Mouse (Mus musculus) liver, embryonic 14.5 days (tissue): ENCODE results near the gene Jkamp. TPM values are rescaled to one million over a fixed set of nuclear protein-coding genes. Genes with fewer than 3 reads are reported as not detected.

Experiments
- ATAC-seq: fragments of 200-750 bp; cut with Nextera tagmentation; 2 replicates; pipeline ENCODE4 v1.8.0; 2017; ENCODE audit warnings: moderate number of reproducible peaks, mild to moderate bottlenecking, moderate library complexity; ENCODE audit not compliant: insufficient read depth
- DNase-seq, 3 experiments: peaks; one replicate each; pipeline ENCODE4 v3.0.0-alpha.2; 2012 to 2013; ENCODE audit warnings: low read depth in 3 of 3, low spot score in 3 of 3
- H3K27ac ChIP-seq: fragments of 300-500 bp; sonication (generic); 2 replicates; pipeline ENCODE4 v1.5.1; 2014; ENCODE audit warnings: moderate library complexity, mild to moderate bottlenecking, control low read depth, inconsistent platforms
- H3K27me3 ChIP-seq: fragments of 300-500 bp; sonication (generic); 2 replicates; pipeline ENCODE4 v1.6.1; 2014; ENCODE audit warnings: mild to moderate bottlenecking, low read length, moderate library complexity; ENCODE audit not compliant: control insufficient read depth, insufficient read depth
- H3K36me3 ChIP-seq: fragments of 300-500 bp; sonication (generic); replicated peaks from 2 replicates; pipeline ENCODE4 v1.6.1; 2014; ENCODE audit warnings: low read depth; ENCODE audit not compliant: control insufficient read depth, insufficient read depth
- H3K4me1 ChIP-seq, 2 experiments: fragments of 200-500 bp in 1 of 2; fragments of 300-500 bp in 1 of 2; sonication (generic) in 1 of 2; replicated peaks; 2 replicates each; pipeline ENCODE4 v1.6.1; 2012 to 2014; ENCODE audit warnings: antibody characterized with exemption in 1 of 2, inconsistent platforms in 1 of 2, low read length in 1 of 2; ENCODE audit not compliant: control insufficient read depth in 2 of 2, insufficient read depth in 2 of 2
- H3K4me2 ChIP-seq: fragments of 300-500 bp; sonication (generic); 2 replicates; pipeline ENCODE4 v1.6.1; 2014; ENCODE audit warnings: low read depth, mild to moderate bottlenecking, control low read depth, moderate library complexity
- H3K4me3 ChIP-seq, 2 experiments: fragments of 200-500 bp in 1 of 2; fragments of 300-500 bp in 1 of 2; sonication (generic) in 1 of 2; 2 replicates each; pipeline ENCODE4 v1.5.1; 2012 to 2014; ENCODE audit warnings: low read depth in 2 of 2, low read length in 2 of 2, mild to moderate bottlenecking in 2 of 2, control low read depth in 1 of 2, inconsistent platforms in 1 of 2, moderate library complexity in 1 of 2; ENCODE audit not compliant: insufficient read depth in 1 of 2
- H3K9ac ChIP-seq: fragments of 300-500 bp; sonication (generic); replicated peaks from 2 replicates; pipeline ENCODE4 v1.6.1; 2014; ENCODE audit warnings: mild to moderate bottlenecking, control low read depth, moderate library complexity
- H3K9me3 ChIP-seq: fragments of 300-500 bp; sonication (generic); 2 replicates; pipeline ENCODE4 v1.6.1; 2016; ENCODE audit warnings: low read length, mixed read lengths; ENCODE audit not compliant: control insufficient read depth
- CTCF ChIP-seq: IDR thresholded peaks from 2 replicates; pipeline ENCODE4 v1.5.1; 2016; ENCODE audit warnings: antibody characterized with exemption, low read depth, control low read depth
- EP300 ChIP-seq: IDR thresholded peaks from 2 replicates; pipeline ENCODE4 v1.6.1; 2016; ENCODE audit warnings: antibody characterized with exemption, low read depth
- WGBS: fragments of 180-500 bp; shearing (Covaris S2); extraction: QIAGEN DNeasy Blood & Tissue Kit; methylation state at CpG from one replicate; pipeline ENCODE4 v1.1.7; 2014; ENCODE audit not compliant: insufficient replicate concordance; 5-methylcytosine and 5-hydroxymethylcytosine counted together
- polyA plus RNA-seq, 2 experiments: library from polyadenylated mRNA; depleted of rRNA in 1 of 2; stranded (reverse) in 1 of 2; unstranded in 1 of 2; fragments of >200 nt; fragmentation: Nextera tagmentation in 1 of 2; extraction: Ambion mirVana in 1 of 2; gene quantifications; 2 replicates each; pipeline versions ENCODE4 v1.2.1 to v1.2.3; 2012 to 2014

Gene Jkamp
- polyA plus RNA-seq, 2 experiments, result 10.5 to 12.8 TPM

DNA sequence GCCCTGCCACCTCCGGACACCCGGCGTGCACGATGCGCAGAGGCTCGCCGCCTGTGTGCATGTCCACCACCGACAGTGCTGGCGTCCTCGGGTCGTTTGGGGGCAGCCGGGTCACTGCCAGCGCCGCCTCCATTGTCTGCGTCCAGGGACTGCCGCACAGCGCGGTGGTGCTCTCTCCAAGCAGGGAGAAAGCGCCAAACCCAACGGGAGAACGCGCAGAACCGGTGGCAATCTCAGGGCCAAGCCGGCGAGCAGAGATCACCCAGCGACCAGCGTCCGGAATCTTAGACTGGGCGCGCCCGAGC lies 413 bp upstream of the Jkamp start:
- DNase-seq (no peak), ATAC-seq (no peak; the same call in 1 of the 2 replicates)
- WGBS, result under 1% methylated on average over 31 of the region's 31 CpGs
- Histone ChIP-seq H3K9me3 (no peaks in the 10 kb centered on the region), H3K36me3 (no peaks in the 10 kb centered on the region), H3K9ac (peak overlapping the region; percentile 15), H3K27me3 (peaks cover 9% of the 10 kb centered on the region; the same call in 1 of the 2 replicates), H3K4me3 (peak overlapping the region; percentile 53 to 91), H3K4me2 (peak overlapping the region; percentile 90), H3K27ac (peak overlapping the region; percentile 15), H3K4me1 (peaks cover 0 to 3% of the 10 kb centered on the region in 2 experiments; a peak in 3 of 4 replicates)
- TF ChIP-seq CTCF, result no peak
- TF ChIP-seq EP300, result no peak

DNA sequence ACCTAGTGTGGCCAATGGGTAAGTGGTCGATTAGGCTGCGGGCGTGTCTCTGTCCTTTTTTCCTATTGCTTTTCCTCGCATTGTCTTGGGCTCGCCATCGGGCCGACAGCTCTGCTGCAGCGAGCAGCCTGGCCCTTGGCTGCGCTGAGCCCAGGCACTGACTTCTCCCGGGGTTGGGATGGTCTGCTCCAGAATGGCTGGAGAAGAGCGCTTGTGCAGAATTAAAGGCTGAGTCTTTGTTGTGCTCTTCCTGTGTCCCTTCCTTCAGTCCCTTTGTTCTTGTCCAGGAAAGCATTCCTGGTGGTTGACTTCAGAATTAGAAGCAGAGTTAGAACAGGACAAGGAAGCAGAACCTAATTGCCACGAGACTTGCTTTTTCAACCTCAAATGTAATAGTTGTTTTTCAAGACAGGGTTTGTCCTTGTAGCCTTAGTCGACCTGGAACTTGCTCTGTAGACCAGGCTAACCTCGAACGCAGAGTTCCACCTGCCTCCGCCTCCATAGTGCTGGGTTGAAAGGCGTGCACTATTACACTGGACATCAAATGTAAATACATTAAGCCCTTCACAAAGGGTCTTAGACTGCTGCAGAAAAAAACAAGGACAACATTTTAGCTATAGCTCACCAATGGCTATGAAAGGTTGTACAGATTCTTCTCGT lies 907 bp downstream of the Jkamp start:
- Histone ChIP-seq H3K4me3 (peak overlapping the region; percentile 84 to 91), H3K4me2 (peak overlapping the region; percentile 90), H3K27me3 (peaks cover 9% of the 10 kb centered on the region; the same call in 1 of the 2 replicates), H3K9ac (peak overlapping the region; percentile 78), H3K4me1 (peaks cover 0 to 3% of the 10 kb centered on the region in 2 experiments; a peak in 3 of 4 replicates), H3K36me3 (no peaks in the 10 kb centered on the region), H3K27ac (peak overlapping the region; percentile 66), H3K9me3 (no peaks in the 10 kb centered on the region)
- WGBS, result 2% methylated on average over 18 of the region's 18 CpGs
- no peak for TF ChIP-seq CTCF
- no peak for TF ChIP-seq EP300
- no peak for DNase-seq
- ATAC-seq, result peak; percentile 21

DNA sequence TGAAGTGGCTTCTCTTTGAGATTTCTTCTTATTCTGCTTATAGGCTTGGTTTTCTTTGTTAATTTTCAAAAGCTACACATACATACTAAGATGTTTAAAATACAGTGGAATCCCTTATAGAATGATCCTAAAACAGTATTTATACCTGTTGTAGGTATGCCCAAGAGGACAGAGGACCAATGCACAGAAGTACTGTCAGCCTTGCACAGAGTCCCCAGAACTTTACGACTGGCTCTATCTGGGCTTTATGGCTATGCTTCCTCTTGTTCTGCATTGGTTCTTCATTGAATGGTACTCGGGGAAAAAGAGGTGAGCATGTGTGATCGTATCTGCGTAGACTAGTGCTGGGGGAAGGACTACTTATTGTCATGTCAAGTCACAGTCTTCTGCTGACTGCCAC lies 4.4 kb downstream of the Jkamp start:
- TF ChIP-seq CTCF, result no peak
- TF ChIP-seq EP300, result no peak

DNA sequence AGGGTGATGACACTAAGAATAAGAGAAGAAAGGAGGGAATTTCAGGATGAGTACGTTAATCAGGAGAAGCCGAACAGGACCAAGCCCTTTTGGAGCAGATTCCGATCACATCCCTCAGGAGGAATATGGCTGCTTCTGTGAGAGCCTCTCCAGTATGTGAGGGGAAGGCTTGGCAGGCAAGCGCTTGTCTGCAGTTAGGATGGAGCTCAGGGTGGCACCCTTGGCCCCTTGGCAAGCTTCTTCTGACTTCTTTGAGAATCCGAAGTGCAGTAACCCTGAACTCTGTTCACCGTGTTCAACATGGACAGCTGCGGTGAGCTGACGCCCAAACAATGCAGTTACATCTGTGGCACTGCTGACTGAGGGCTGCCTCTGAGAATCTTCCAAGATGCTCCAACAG lies 11.6 kb downstream of the Jkamp start:
- Histone ChIP-seq H3K36me3 (peaks cover 2% of the 10 kb centered on the region; the same call in 1 of the 2 replicates), H3K9me3 (no peaks in the 10 kb centered on the region), H3K4me3 (no peak overlapping the region), H3K4me2 (no peak overlapping the region), H3K4me1 (no peaks in the 10 kb centered on the region), H3K27me3 (no peaks in the 10 kb centered on the region), H3K9ac (no peak overlapping the region), H3K27ac (no peak overlapping the region)
- TF ChIP-seq CTCF, result no peak
- TF ChIP-seq EP300, result no peak
- ATAC-seq (no peak), DNase-seq (no peak)
- WGBS, result 83% methylated on average over 8 of the region's 8 CpGs

More for the DNA sequence above, 4.4 kb downstream of the Jkamp start:
- ATAC-seq, result no peak
- DNase-seq, result no peak
- WGBS, result 70% methylated on average over 4 of the region's 4 CpGs
- peaks cover 0 to 3% of the 10 kb centered on the region in 2 experiments; a peak in 3 of 4 replicates for H3K4me1 ChIP-seq
- H3K4me2 ChIP-seq, result no peak overlapping the region
- peaks cover under 1% of the 10 kb centered on the region; the same call in 1 of the 2 replicates for H3K27me3 ChIP-seq
- H3K36me3 ChIP-seq, result peaks cover 2% of the 10 kb centered on the region; the same call in 1 of the 2 replicates
- no peak overlapping the region for H3K27ac ChIP-seq
- H3K9ac ChIP-seq, result no peak overlapping the region
- no peak overlapping the region for H3K4me3 ChIP-seq
- no peaks in the 10 kb centered on the region for H3K9me3 ChIP-seq

DNA sequence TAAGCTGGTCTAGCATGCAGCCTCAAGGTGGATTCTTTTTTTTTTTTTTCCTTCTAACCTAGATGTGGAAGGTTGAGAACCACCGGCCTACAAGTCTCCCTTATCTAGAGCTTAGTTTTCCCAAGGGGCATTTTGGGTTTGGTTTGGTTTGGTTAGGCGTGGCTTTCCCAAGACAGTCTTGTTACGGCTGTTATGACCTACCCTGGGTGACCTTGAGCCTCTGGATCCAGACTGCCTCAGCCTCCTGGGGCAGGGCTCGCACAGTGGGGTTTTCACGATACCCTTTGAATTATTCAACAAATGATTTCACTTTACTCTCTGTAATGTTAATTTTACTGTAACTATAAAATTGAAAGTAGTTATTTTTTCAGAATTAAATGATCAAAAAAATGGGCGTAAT lies 17.4 kb downstream of the Jkamp start:
- H3K4me2 ChIP-seq, result no peak overlapping the region
- DNase-seq (no peak), ATAC-seq (no peak)
- H3K9ac ChIP-seq, result no peak overlapping the region
- H3K4me1 ChIP-seq, result no peaks in the 10 kb centered on the region
- TF ChIP-seq CTCF (no peak), EP300 (no peak)
- 61% methylated on average over 6 of the region's 6 CpGs for WGBS
- no peaks in the 10 kb centered on the region for H3K9me3 ChIP-seq
- no peaks in the 10 kb centered on the region for H3K36me3 ChIP-seq
- no peak overlapping the region for H3K4me3 ChIP-seq
- no peak overlapping the region for H3K27ac ChIP-seq
- no peaks in the 10 kb centered on the region for H3K27me3 ChIP-seq
